Mouse (Mus musculus): ENCODE measurements around the gene Sec1.

The Sec1 gene

DNA sequence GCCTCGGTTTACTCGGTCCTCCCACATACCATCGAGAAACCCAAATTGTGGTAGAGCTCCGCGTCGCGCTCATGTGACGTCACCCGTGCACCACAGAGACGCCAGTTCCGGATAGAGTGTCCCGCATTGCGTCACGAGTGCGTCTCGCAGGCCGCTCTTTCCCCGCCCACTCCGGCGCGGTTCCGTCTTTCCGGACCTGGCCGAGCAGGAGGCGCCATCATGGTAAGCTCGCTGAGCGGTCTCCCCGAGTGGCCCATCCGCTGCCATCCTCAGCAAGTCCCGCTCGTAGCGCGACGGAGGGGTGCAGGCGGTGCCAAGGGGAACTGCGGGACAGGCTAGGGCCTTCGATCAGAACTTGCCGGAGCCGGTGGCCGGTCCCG is 23.7 kb upstream of the Sec1 start, which contains the start of gene Sphk2:
Sphk2 (minus strand) TSS at position 85 of the 380 bp plus-strand sequence.
- DNase-seq (ENCODE audit: low spot score in 2 of 2): peak; percentile 97 to 99

- no peak for DNase-seq (ENCODE audit: low spot score in 2 of 2)
Observed at GRCm38 (mm10) chr7:45716952-45717917, 23.0 kb upstream of the Sec1 start.

- DNase-seq (ENCODE audit: low spot score in 2 of 2): no peak
Observed at GRCm38 (mm10) chr7:45716460-45716857, 22.3 kb upstream of the Sec1 start.

DNA sequence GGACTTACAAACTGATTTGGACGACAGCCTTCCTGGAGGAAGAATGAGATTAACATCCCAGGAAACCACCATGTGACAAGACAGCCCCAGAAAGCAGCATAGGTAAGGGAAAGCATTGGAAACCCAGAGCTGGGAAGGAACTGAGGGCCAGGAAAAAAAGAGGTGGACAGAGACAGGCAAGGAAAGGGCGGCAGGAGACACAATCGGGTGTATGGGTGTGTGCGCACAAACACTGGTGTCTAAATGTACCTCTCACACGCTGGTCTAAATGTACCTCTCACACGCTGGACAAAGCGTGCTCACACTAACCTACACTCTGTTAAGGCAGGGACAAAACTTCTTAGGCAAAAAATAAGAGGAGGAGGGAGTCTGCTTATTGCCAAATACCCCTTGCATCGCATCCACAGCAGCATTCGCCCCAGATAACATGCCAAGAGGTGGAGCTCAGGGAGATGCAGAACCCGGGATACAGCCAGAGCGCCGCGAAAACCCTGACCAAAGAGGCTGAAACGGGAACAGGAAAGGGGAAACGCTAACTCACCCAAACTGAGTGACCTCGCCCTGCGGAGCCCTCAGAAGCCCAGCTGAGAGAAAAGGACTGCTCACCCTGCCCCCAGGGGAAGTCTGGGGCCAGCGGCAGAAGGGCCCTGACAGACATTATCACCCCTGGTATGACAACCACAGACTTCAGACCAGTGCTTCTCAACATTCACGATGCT is 21.7 kb upstream of the Sec1 start:
- DNase-seq (ENCODE audit: low spot score in 2 of 2): no peak

DNA sequence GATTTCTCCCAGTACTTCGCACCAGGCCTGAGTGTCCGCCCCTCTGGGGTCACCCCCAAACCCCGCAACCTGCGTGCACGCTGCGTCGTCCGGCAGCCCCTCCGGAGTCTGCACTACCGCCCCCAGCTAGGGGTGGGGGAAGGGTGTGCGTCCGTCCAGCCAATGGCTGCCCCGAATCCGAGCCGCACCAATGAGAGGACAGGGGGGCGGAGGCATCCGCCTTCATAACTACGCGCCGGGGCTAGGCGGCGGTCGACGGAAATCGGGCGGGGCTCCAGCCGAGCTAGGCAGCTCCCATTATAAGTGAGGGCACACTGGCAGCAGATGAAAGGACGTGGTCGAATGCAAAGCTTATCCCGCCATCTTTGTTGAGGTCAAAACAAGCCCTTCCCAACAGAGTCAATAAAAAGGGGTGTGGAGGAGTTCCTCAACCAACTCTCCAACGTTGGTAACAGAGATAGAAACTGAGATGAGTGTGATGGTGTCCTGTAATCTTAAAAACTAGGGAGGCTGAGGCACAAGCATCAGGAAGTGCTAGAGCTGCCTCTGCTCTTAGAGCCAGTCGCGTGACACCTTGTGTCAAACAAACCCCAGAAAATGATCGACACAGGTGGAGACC is 21.0 kb upstream of the Sec1 start, which contains the start of gene Rpl18:
Rpl18 (plus strand) TSS at position 368 of the 619 bp plus-strand sequence.
- DNase-seq (ENCODE audit: low spot score in 2 of 2): peak; percentile 93 to 98

GRCm38 (mm10) chr7:45714630-45715089 is 20.5 kb upstream of the Sec1 start:
- peak in 1 of 2 experiments; percentile 70 for DNase-seq (ENCODE audit: low spot score in 2 of 2)

DNA sequence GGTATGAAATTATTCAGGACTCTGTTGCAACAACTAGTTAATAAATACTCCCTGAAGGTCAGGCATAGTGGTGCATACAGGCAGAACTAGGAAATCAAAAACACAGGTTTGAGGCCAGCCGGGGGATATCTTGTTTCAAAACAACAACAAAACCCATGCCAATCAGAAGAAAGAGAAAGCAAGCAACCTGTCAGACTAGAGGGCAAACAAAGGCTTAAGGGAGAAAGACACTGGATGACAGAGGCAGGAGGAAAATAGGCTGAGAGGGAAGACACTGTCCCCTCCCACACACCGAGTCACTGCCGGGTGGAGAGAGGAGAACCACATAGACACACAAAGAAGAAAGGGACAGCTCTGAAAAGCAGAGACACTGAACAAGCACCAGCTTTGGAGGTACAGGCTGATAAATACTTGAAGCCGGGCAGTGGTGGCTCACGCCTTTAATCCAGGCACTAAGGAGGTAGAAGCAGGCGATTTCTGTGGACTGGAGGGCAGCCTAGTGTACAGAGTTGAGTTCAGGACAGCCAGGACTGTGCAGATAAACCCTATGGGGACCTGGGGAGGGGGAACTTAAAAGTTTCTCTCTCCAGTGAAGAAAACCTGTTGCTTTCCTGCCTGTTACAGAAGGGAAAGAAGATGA is 19.8 kb upstream of the Sec1 start:
- DNase-seq (ENCODE audit: low spot score in 2 of 2): no peak

- no peak for DNase-seq (ENCODE audit: low spot score in 2 of 2)
Observed at GRCm38 (mm10) chr7:45713396-45713795, 19.2 kb upstream of the Sec1 start.

- peak in 1 of 2 experiments; percentile 76 for DNase-seq (ENCODE audit: low spot score in 2 of 2)
Observed at GRCm38 (mm10) chr7:45712022-45712757, 18.0 kb upstream of the Sec1 start.

DNA sequence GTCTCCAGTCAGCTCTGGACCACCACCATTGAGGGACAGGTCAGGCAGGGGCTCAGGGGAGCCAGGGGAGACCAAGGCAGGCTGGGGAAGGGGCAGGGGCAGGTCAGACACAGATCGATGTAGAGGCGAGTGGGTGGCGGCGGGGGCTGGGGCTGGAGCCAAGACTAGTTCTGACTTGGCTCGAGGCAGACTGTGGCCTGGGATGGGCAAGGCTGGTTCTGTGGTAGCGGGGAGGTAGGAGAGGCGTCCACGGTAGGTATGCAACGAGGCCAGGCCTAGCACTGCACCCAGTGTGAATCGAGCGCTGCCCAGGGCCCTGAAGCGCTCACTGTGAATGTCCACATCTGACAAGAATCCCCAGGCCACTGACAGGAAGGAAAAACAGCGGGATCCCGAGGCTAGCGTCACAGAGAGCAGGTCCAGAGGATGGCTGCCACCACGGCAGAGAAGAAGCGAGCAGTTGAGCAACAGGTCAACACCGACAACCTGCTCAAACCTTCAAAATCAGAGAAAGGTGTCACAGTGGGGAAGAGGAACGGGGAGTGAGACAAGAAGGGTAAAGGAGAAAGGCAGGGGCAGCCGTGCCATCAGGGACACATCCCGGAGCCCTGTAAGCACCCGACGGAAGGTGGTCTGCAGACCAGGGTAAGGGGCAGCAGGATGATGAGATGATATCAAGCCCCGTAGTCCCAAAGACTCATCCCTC is 17.3 kb upstream of the Sec1 start:
- no peak for DNase-seq (ENCODE audit: low spot score in 2 of 2)

DNA sequence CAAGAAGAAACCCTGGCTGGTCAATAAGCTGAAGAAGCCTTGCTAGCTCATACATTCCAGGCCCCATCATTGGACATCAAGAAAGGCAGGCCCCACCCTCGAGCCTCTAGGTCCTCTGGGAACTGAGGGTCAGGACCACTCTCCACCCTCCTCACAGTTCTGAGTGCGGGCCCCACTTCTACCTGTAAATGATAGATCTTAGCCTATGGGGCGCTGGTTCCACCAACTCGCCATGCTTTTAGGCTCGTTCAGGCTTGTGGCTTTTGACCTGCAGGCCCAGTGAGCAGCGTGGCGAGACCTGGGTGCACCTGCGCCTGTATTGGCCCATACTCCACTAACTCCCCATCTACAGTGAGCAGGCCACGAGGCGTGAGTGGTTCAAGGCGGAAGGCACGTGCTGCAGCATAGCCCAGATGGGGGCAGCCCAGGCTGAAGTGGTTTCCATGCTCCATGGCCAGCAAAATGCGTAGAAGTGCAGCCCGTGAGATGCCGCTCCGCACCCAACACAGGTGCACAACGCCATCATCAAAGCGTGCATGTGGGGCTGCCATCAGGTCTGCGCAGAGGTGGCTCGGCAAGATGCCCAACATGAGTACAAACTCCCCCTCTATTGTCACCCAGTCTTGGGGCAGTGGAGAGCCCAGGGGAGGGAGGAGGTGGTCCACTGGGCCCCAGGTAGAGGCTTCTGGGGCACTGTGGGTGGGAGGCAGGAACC is 16.4 kb upstream of the Sec1 start:
- no peak for DNase-seq (ENCODE audit: low spot score in 2 of 2)

- no peak for DNase-seq (ENCODE audit: low spot score in 2 of 2)
Observed at GRCm38 (mm10) chr7:45709677-45710355, 15.6 kb upstream of the Sec1 start.

- no peak for DNase-seq (ENCODE audit: low spot score in 2 of 2)
Observed at GRCm38 (mm10) chr7:45709036-45709435, 14.8 kb upstream of the Sec1 start.

GRCm38 (mm10) chr7:45708221-45708761 is 14.1 kb upstream of the Sec1 start:
- DNase-seq (ENCODE audit: low spot score in 2 of 2): no peak

GRCm38 (mm10) chr7:45707375-45707967 is 13.3 kb upstream of the Sec1 start:
- DNase-seq (ENCODE audit: low spot score in 2 of 2): peak; percentile 95 to 98

DNA sequence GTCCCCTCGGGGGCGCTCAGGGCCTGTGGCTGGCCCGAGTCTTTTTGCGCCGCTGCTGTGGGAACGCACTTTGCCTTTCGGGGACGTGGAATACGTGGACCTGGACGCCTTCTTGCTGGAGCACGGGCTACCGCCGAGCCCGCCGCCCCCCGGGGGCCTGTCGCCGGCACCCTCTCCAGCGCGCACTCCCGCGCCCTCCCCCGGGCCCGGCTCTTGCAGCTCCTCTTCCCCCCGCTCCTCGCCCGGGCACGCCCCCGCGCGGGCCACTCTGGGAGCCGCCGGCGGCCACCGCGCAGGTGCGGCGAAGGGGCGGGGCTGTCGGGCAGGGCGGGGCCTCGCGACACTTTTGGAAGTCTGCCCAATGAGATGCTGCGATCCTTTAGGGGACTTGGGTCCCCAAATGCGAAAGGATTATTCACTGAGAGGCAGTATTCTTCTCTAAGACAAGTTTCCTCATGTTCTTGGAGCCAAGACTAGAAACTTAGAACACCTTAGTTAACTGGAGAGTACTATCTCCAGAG is 12.6 kb upstream of the Sec1 start:
- DNase-seq (ENCODE audit: low spot score in 2 of 2): peak; percentile 81 to 87

DNA sequence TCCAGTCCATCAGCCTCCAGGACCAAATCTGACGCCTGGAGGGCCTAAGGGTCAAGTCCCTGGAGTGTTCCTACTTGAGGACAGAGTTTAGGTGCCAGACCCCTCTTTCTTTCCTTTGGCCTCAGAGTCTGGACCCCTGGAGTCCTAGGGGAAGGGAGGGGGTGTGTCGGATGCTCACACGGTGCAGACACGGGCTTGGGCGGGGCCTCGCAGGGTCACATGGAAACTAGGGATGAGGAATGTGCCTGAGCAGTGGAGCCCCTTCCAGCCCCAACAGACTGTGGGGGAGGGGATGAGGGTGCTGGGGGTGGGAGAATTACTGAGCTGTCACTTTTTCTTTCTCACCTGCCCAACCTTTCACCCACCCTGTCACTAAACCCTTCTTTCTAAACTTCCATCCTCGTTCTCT is 11.7 kb upstream of the Sec1 start:
- peak; percentile 78 to 89 for DNase-seq (ENCODE audit: low spot score in 2 of 2)

DNA sequence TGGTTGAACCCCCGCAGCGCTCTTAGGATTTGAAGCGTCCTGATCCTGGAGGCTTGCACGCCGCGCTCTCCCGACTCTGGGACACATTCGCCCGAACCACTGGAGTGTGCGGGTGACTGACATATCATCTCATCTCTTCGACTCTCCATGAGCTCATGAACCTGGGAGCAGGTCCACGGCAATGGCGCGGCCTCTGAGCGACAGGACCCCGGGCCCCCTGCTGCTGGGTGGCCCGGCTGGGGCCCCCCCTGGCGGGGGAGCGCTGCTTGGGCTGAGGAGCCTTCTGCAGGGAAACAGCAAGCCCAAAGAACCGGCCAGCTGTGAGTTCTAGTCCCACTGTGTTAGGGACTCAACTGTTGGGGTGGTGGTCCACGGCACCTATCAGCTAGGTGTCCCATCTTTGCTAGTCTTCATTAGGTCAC is 11.3 kb upstream of the Sec1 start:
- no peak for DNase-seq (ENCODE audit: low spot score in 2 of 2)
